Mouse (Mus musculus) myocyte (in vitro differentiated cells): ENCODE data around the gene C130026I21Rik. TPM values are rescaled to one million over a fixed set of nuclear protein-coding genes. Genes with fewer than 3 reads are reported as not detected.
"Not testable (repeated sequence)": the region's sequence is repeated elsewhere in the genome, so short reads cannot be mapped to it uniquely, and the experiment has no call there.

Experiments
- H3K27me3 ChIP-seq: one replicate; pipeline ENCODE4 v1.6.1; 2011; ENCODE audit not compliant: control insufficient read depth, insufficient read depth, insufficient read length
- H3K36me3 ChIP-seq: one replicate; pipeline ENCODE4 v1.6.1; 2011; ENCODE audit not compliant: control insufficient read depth, insufficient read depth
- H3K4me2 ChIP-seq: one replicate; pipeline ENCODE4 v1.6.1; 2011; ENCODE audit warnings: low read depth, control low read depth
- H3K4me3 ChIP-seq: one replicate; pipeline ENCODE4 v1.5.1; 2011; ENCODE audit warnings: mild to moderate bottlenecking, control low read depth, moderate library complexity
- H3K79me2 ChIP-seq: one replicate; pipeline ENCODE4 v1.6.1; 2011; ENCODE audit not compliant: control insufficient read depth, insufficient read depth
- H3ac ChIP-seq: one replicate; pipeline ENCODE4 v1.6.1; 2011; ENCODE audit not compliant: control insufficient read depth, insufficient read length
- polyA plus RNA-seq: library from polyadenylated mRNA; unstranded; fragments of >200 nt; fragmentation: generic; extraction: Trizol; gene quantifications from one replicate; pipeline ENCODE4 v1.2.1, GENCODE M21; 2012; ENCODE audit warnings: missing spikeins

Gene C130026I21Rik
- polyA plus RNA-seq, 1 experiment, result 0.52 TPM

DNA sequence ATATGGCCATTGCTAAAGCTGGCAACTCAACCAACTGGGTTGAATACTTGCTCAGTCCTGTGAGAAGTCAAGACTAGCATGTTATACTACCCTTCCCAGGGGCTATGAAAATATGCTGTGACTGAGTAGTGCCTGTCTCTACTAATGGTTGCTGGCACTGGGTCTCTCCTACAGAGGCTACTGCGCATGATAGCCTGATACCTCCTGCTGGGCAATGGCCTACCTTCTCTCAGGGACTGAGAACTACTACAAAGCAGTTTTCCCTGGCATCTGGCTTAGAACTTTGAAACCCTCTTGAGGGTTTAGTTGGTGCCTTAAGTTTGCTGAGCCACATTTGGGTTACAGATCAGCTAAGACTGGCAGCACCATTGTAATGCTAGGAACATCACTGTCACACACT lies 184.2 kb downstream of the C130026I21Rik start:
- H3K4me3 ChIP-seq, H3K27me3 ChIP-seq, H3K36me3 ChIP-seq, H3K79me2 ChIP-seq, H3K4me2 ChIP-seq, H3ac ChIP-seq: not testable (repeated sequence)

DNA sequence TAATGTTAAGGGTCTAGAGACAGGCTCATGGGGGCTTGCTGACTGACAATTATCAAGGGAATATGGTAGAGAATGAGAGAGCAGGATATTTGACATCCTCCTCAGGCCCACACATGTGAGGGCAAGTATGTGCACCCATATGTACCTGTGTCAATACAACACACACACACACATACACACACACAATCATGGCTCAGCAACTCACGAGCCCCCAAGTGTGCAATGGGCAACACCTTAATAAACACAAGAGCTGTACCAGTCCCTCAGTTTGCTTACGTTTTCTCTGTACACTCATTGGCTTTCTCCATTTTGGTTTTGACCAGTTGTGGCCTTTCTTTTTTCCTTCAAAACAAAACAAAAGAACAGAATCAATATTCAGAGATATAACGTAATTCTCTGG lies 185.6 kb downstream of the C130026I21Rik start:
- not testable (repeated sequence) for H3K36me3 ChIP-seq, H3ac ChIP-seq, H3K4me2 ChIP-seq, H3K27me3 ChIP-seq, H3K79me2 ChIP-seq, H3K4me3 ChIP-seq

DNA sequence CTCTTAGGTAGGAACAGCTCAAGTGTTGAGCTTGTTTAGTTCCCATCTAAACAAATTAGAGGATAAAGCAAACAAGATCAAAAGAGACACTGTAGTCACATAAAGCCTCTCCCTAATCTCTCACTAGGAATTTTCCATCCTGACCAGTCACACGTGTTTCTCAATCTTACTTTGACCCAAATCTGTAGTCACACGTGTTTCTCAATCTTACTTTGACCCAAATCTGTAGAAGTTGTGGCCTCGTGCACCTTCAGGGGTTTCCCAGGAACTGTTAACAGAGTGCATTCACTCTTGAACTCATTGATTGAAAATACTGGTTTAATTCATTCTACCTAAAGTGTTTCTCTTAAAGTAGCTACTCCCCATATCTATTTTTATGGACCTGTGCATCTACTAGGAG lies 197.3 kb downstream of the C130026I21Rik start:
- H3ac ChIP-seq, H3K4me2 ChIP-seq, H3K4me3 ChIP-seq, H3K36me3 ChIP-seq, H3K27me3 ChIP-seq, H3K79me2 ChIP-seq: not testable (repeated sequence)

DNA sequence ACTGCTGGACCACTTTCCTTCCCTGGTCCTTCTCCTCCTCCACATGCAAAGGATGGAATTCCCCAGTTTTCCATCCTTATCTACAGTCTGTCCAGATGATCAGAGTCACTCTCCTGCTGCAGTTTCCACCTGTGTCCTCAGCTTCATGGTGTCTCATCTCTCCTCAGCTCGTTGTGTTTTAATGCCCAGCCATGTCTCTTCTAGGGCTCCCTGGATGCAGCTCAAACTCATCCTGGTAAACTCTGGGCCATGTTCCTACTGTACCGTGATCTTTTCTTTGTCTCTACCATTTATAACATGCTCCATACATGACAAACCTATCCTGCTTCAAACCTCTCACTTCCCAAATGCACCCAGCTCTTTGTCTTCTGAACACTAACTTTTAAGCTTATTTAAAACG lies 198.7 kb downstream of the C130026I21Rik start:
- not testable (repeated sequence) for H3K27me3 ChIP-seq, H3ac ChIP-seq, H3K79me2 ChIP-seq, H3K36me3 ChIP-seq, H3K4me3 ChIP-seq, H3K4me2 ChIP-seq

DNA sequence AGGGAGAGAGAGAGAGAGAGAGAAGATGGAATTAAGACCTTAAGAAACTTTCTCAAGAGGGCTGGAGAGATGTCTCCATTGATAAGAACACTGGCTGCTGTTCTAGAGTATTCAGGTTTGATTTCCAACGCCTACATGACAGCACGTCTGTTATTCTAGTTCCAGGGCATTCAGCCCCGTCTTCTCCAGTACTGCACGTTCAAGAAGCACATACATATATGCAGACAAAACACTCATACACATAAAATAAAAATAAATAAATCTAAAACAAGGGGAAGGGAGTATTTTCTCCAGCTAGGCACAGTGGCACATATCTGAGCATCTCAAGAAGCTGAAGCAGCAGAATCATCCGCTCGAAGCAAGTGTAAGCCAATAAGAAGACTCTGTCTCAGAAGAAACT lies 234.6 kb downstream of the C130026I21Rik start:
- not testable (repeated sequence) for H3K36me3 ChIP-seq, H3K4me2 ChIP-seq, H3K4me3 ChIP-seq, H3K79me2 ChIP-seq, H3ac ChIP-seq, H3K27me3 ChIP-seq

DNA sequence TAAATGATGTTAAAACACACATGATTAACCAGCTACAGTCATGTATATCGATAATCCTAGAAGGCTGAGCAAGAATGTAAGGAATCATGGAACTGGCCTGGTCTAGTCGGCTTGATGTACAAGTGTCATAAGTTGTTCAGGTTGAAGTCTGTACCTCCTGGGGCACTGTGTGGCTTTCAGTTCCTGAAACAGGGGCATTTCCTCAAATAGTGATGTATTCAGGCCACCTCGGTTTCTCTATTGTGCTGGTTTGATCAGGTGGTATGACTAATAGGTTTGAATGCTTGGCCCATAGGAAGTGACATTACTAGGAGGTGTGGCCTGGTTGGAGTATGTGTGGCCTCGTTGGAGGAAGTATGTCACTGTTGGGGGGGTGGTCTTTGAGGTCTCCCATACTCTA lies 236.0 kb downstream of the C130026I21Rik start:
- H3ac ChIP-seq, H3K4me2 ChIP-seq, H3K36me3 ChIP-seq, H3K27me3 ChIP-seq, H3K79me2 ChIP-seq, H3K4me3 ChIP-seq: not testable (repeated sequence)

DNA sequence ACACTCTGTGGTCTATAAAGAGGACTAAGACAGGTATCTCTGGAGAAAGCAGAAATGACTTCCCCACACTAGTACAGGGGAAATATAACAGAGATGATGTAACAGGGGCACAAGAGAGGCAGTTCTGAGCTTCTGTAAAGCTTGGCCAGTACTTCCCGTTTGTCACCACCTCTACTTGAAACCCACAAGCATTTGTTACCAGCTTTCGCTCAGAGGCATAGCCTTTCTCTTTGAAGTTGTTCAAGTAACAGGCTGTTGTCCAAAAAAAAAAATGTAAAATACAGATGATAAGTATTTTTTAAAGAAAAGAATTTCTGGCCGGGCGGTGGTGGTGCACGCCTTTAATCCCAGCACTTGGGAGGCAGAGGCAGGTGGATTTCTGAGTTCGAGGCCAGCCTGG lies 236.8 kb downstream of the C130026I21Rik start:
- H3K27me3 ChIP-seq, H3K4me3 ChIP-seq, H3K79me2 ChIP-seq, H3K36me3 ChIP-seq, H3ac ChIP-seq, H3K4me2 ChIP-seq: not testable (repeated sequence)

DNA sequence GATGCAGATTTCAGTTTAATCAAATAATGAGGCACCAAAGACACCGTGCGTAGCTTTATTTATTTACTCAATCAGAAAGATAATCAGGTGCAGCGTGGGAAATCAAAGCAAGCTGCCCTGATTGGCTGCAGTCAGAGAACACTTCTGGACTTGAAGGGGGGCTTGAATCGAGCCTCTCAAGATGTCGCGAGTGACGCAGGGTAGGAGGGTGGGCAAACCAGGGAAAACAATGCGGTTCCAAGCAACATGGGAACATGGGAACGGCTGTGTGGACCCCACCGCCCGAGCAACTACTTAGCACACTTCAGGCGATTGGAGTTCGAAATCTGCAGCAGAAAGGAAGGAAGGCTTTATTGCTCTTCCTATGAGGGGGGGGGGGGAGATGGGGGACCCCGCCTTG lies 240.2 kb downstream of the C130026I21Rik start:
- H3K27me3 ChIP-seq, H3K36me3 ChIP-seq, H3ac ChIP-seq: not testable (repeated sequence)

DNA sequence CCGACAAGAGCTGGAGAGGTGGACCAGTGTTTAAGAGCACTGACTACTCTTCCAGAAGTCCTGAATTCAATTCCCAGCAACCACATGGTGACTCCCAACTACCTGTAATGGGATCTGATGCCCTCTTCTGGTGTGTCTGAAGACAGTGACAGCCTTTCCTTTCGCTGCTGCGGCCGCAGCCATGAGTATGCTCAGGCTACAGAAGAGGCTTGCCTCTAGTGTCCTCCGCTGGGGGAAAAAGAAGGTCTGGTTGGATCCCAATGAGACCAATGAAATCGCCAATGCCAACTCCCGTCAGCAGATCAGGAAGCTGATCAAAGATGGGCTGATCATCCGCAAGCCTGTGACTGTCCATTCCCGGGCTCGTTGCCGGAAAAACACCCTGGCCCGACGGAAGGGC lies 258.4 kb downstream of the C130026I21Rik start:
- H3K4me3 ChIP-seq, H3K79me2 ChIP-seq, H3K4me2 ChIP-seq, H3ac ChIP-seq, H3K36me3 ChIP-seq, H3K27me3 ChIP-seq: not testable (repeated sequence)

More for the DNA sequence above, 240.2 kb downstream of the C130026I21Rik start:
- not testable (repeated sequence) for H3K4me3 ChIP-seq, H3K79me2 ChIP-seq, H3K4me2 ChIP-seq

DNA sequence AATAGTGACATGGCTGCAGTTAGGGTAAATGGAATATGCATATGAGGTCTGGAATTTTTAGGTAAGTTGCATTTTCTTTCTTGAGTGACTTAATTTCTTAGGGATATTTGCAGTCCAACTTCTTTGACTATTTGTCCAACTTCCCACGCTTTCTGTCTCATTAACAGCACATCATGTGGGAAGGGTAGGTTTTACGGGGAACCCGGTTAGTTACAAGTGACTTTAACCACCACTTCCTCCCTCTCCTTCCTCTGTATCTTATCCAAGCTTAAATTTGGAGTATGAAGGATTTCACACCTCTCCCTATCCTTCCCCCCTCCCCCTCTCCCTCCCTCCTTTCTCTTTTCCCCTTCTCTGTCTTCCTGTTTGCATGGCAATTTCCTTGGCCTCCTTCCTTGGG lies 259.4 kb downstream of the C130026I21Rik start:
- not testable (repeated sequence) for H3K4me3 ChIP-seq, H3ac ChIP-seq, H3K36me3 ChIP-seq, H3K79me2 ChIP-seq, H3K27me3 ChIP-seq, H3K4me2 ChIP-seq

DNA sequence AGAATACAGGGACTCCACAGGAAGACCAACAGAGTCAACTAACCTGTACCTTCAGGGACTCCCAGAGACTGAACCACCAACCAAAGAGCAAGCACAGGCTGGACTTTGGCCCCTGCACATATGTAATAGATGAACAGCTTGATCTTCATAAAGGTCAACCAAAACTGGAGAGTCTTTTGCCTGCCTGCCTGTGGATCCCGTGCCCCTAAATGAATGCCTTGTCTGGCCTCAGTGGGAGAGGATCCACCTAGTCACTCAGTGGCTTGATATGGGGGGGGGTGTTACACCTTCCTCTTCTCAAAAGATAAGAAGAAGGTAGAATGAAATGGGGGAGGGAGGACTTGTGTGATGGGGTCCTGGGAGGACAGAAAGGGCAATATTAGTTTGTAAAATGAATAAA lies 262.6 kb downstream of the C130026I21Rik start:
- H3K27me3 ChIP-seq, H3K36me3 ChIP-seq, H3K4me3 ChIP-seq, H3K79me2 ChIP-seq, H3ac ChIP-seq, H3K4me2 ChIP-seq: not testable (repeated sequence)

DNA sequence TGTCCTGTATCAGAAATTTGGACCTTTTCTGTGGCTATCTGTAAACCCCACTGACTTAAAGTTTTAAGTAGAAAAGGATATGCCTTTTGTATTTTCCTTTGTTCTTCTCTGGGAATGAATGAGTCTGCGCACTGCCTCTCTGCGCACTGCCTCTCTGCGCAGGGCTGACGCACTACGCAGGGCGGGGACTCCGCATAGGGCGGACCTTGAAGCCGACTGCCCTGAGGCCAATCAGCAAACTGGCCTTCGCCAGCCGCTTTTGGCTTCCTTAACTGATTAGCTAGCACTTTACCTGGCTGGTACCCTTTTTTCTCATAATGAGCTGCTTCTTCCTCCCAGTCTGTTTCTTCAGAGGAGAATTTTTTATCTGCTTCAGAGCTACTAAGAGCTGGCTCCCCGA lies 271.1 kb downstream of the C130026I21Rik start:
- H3ac ChIP-seq, result not testable (repeated sequence)

DNA sequence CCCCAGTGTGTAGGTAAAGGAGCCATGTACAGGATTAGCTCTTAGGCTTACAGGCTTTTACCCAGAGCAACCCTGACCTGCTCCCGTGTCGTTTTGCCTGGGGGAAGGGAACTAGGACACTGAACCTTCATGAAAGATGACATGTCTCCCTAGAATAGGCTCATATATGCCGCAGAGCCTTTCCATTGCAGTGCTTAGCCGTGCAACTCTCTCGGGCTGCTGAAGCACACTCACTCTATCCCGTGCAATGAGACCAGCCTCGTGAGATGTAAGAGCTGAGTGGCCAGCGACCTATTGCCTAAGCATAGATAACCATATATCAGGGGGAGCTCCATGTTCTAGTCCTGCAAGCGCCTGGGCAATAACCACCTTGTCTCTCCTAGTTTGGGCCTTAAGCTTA lies 274.1 kb downstream of the C130026I21Rik start:
- H3K4me2 ChIP-seq, H3K36me3 ChIP-seq, H3K4me3 ChIP-seq: not testable (repeated sequence)

More for the DNA sequence above, 271.1 kb downstream of the C130026I21Rik start:
- not testable (repeated sequence) for H3K36me3 ChIP-seq, H3K4me2 ChIP-seq, H3K27me3 ChIP-seq, H3K4me3 ChIP-seq, H3K79me2 ChIP-seq

DNA sequence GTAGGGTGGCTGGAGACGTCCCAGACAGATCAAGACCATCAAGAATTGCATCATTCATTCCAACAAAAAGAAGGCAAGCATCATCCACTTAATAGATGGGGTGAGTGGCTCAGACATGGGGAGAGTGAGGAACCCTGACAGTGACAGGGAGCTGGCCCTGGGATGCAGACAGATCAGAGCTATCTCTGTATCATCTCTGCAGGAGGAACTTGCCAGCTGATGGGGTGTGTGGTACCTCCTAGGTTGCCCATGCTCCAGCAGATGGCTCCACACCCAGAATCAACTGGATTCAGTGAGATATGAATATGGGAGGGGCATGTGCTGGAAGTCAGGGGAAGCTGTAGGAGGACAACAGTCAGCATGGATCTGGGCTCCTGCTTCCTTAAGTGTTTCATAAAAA lies 275.9 kb downstream of the C130026I21Rik start:
- H3K36me3 ChIP-seq, H3ac ChIP-seq: not testable (repeated sequence)

More for the DNA sequence above, 274.1 kb downstream of the C130026I21Rik start:
- H3ac ChIP-seq, H3K27me3 ChIP-seq, H3K79me2 ChIP-seq: not testable (repeated sequence)

More for the DNA sequence above, 275.9 kb downstream of the C130026I21Rik start:
- not testable (repeated sequence) for H3K4me2 ChIP-seq, H3K79me2 ChIP-seq, H3K4me3 ChIP-seq, H3K27me3 ChIP-seq
